Mouse (Mus musculus) liver, embryonic 13.5 days (tissue): ENCODE measurements around the gene Msmb. TPM values are rescaled to one million over a fixed set of nuclear protein-coding genes. Genes with fewer than 3 reads are reported as not detected.

Experiments used
- ATAC-seq: fragments of 200-750 bp; cut with Nextera tagmentation; 2 replicates; pipeline ENCODE4 v1.8.0; 2017; ENCODE audit warnings: low read depth, mild to moderate bottlenecking, moderate number of reproducible peaks, moderate library complexity
- DNase-seq: peaks from one replicate; pipeline ENCODE4 v3.0.0; 2022
- H3K27ac ChIP-seq: fragments of 300-500 bp; sonication (generic); 2 replicates; pipeline ENCODE4 v1.5.1; 2015; ENCODE audit warnings: moderate library complexity, mild to moderate bottlenecking, inconsistent platforms
- H3K27me3 ChIP-seq: fragments of 300-500 bp; sonication (generic); 2 replicates; pipeline ENCODE4 v1.6.1; 2015; ENCODE audit warnings: mild to moderate bottlenecking, inconsistent platforms
- H3K36me3 ChIP-seq: fragments of 300-500 bp; sonication (generic); 2 replicates; pipeline ENCODE4 v1.6.1; 2015; ENCODE audit warnings: mild to moderate bottlenecking, inconsistent platforms
- H3K4me1 ChIP-seq: fragments of 300-500 bp; sonication (generic); replicated peaks from 2 replicates; pipeline ENCODE4 v1.6.1; 2015; ENCODE audit warnings: inconsistent platforms
- H3K4me2 ChIP-seq: fragments of 300-500 bp; sonication (generic); 2 replicates; pipeline ENCODE4 v1.6.1; 2015; ENCODE audit warnings: inconsistent platforms, mild to moderate bottlenecking, moderate library complexity
- H3K4me3 ChIP-seq: fragments of 300-500 bp; sonication (generic); replicated peaks from 2 replicates; pipeline ENCODE4 v1.5.1; 2015; ENCODE audit warnings: mild to moderate bottlenecking, inconsistent platforms
- H3K9ac ChIP-seq: fragments of 300-500 bp; sonication (generic); 2 replicates; pipeline ENCODE4 v1.6.1; 2015; ENCODE audit warnings: mild to moderate bottlenecking, inconsistent platforms
- H3K9me3 ChIP-seq: fragments of 300-500 bp; sonication (generic); replicated peaks from 2 replicates; pipeline ENCODE4 v1.6.1; 2016; ENCODE audit warnings: inconsistent platforms
- WGBS: fragments of 180-500 bp; shearing (Covaris S2); methylation state at CpG from one replicate; pipeline ENCODE4 v1.1.7; 2015; ENCODE audit not compliant: insufficient replicate concordance; 5-methylcytosine and 5-hydroxymethylcytosine counted together
- polyA plus RNA-seq: library from polyadenylated mRNA; unstranded; fragments of >200 nt; fragmentation: Nextera tagmentation; extraction: Ambion mirVana; gene quantifications from 2 replicates; pipeline ENCODE4 v1.2.1, GENCODE M21; 2015

Gene Msmb
- polyA plus RNA-seq, 1 experiment from 2014 or later, result 0.33 TPM

DNA sequence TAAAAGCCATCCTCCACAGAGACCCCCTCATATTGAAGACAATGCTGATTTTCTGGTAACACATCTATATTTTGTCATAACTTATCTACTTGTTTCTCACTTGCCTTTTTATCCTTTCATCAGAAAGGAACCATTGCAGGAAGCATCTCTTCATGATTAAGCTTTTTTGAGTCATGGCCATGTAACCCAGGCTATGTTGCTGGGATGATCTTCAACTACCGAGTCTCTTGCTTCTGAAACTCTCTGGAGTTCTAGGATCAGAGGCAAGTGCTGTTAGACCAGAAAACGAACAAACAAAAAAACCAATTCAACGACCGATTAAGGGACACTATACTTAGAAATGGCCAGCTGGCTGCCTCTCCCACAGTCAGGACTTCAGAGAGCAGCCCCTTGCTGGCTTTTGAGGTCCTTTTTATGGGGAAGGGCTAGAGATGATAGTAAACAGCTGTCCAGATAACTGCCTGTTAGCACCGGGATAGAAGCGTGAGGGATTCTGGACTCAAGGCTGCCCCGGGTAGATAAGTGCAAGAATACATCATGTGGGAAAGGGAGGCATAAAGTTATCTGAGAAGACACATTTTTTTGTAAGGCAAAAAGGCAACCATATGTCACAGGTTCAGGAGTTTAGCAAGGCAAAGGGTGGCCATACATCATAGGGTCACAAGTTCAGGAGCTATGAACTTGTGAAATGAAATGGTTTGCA is 4.1 kb downstream of the Msmb start:
- Histone ChIP-seq H3K27me3 (no peaks in the 10 kb centered on the region), H3K27ac (peak overlapping the region; percentile 93), H3K4me2 (peak overlapping the region; percentile 77), H3K36me3 (no peaks in the 10 kb centered on the region), H3K9ac (peak overlapping the region; percentile 78), H3K4me3 (peak overlapping the region; percentile 54), H3K9me3 (peaks cover 6% of the 10 kb centered on the region), H3K4me1 (peaks cover 43% of the 10 kb centered on the region)
- peak; percentile 96 for ATAC-seq
- DNase-seq, result peak; percentile 86
- 15% methylated on average over 7 of the region's 7 CpGs for WGBS

DNA sequence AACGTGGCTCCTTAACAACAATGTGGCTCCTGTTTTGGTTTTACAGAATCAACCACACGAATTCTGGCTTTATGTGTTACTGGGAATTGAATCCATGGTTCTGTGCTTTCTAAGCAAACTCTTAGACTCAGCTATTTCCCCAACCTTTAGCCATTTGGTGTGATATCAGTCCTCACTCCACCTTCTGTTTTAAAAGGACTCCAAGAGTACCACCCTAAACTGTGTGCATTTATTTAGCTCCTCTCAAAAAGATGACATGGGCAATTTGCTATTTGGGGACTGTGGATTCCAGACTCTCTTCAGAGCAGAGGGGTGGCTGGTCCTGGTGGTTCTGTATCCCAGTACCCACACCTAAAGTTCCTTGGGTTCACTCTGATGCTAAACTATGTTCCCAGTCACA is 4.8 kb downstream of the Msmb start:
- WGBS, result 29% methylated on average over 2 of the region's 2 CpGs
- ATAC-seq (peak; percentile 38; the same call in 1 of the 2 replicates), DNase-seq (no peak)
- H3K27ac ChIP-seq, result peak overlapping the region; percentile 93
- peak overlapping the region; percentile 54; the same call in 1 of the 2 replicates for H3K4me3 ChIP-seq
- peak overlapping the region; percentile 77 for H3K4me2 ChIP-seq
- H3K9ac ChIP-seq, result peak overlapping the region; percentile 44
- H3K27me3 ChIP-seq, result no peaks in the 10 kb centered on the region
- peaks cover 36% of the 10 kb centered on the region for H3K4me1 ChIP-seq
- peaks cover 6% of the 10 kb centered on the region for H3K9me3 ChIP-seq
- H3K36me3 ChIP-seq, result no peaks in the 10 kb centered on the region

DNA sequence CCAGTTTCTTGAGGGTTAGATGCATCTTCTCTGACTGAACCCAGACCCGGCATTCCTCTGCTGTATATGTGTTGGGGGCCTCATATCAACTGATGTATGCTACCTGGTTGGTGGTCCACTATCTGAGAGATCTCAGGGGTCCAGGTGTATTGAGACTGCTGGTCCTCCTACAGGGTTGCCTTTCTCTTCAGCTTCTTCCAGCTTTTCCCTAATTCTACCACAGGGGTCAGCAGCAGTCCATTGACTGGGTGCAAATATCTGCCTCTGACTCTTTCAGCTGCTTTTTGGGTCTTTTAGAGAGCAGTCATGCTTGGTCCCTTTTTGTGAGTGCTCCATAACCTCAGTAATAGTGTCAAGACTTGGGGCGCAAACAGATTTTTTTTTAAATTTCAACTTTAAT is 9.0 kb downstream of the Msmb start:
- Histone ChIP-seq H3K9ac (no peak overlapping the region), H3K27me3 (no peaks in the 10 kb centered on the region), H3K9me3 (peaks cover 6% of the 10 kb centered on the region), H3K27ac (no peak overlapping the region), H3K4me1 (peaks cover 16% of the 10 kb centered on the region), H3K4me2 (no peak overlapping the region), H3K4me3 (no peak overlapping the region), H3K36me3 (no peaks in the 10 kb centered on the region)
- ATAC-seq (no peak), DNase-seq (no peak)
- WGBS, result 69% methylated on average over 2 of the region's 2 CpGs

DNA sequence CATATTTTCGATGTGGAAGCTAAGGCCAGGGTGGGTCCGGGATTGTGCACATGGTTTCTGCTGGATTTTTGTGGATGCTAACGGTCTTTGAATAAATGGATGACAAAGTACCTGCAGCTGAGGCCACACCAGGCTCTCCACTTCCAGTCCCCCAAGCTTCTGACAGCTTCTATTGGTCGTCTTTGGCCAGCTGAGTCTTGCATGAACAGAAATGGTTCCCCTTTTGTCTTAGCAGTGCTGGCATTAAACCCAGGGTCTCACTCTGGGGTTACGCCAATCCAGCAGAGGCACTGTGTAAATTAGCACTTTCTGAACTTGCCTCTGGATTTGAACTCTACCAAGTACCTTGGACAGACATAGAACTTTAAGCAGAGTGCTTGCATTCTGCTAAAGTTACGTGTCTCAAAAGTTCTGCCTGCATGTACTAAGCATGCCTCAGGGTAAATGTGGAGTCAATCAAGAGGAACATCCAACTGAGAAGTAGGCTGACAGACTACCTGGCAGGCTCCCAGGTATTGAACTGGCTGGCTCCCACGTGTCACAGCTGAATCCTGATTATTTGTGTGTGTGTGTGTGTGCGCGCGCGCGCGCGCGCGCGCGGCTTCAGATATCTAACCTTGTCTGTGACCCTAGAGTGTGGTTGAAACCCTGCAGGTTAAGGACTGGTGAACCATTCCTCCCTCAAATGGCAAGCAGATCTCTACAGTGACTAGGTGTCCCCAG is 10.6 kb downstream of the Msmb start:
- no peak overlapping the region for H3K4me2 ChIP-seq
- no peaks in the 10 kb centered on the region for H3K36me3 ChIP-seq
- 86% methylated on average over 18 of the region's 18 CpGs for WGBS
- H3K4me3 ChIP-seq, result no peak overlapping the region
- no peaks in the 10 kb centered on the region for H3K27me3 ChIP-seq
- H3K9ac ChIP-seq, result no peak overlapping the region
- H3K9me3 ChIP-seq, result peaks cover 4% of the 10 kb centered on the region
- peaks cover 3% of the 10 kb centered on the region; the same call in 1 of the 2 replicates for H3K4me1 ChIP-seq
- no peak overlapping the region for H3K27ac ChIP-seq
- no peak for DNase-seq
- no peak for ATAC-seq

DNA sequence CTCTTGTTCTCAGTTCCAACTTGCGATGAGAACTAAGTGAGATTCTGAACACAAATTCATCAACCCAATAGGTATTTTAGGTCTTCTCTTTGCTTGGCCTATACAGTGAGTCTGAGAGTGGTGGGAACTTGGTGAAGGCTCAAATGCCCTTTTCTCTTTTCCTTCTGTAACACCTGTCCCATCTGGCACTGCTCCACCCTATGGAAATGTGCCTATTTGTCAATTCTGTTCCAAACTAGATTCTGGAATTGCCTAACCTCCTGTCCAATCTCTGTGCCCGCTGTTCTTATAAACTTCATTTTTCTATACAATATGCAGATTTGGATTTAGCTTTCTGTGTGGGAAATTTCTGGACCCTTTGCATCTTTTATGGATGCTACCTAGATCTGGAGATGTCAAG is 11.3 kb downstream of the Msmb start:
- ATAC-seq (no peak), DNase-seq (no peak)
- 79% methylated on average over 2 of the region's 2 CpGs for WGBS
- Histone ChIP-seq H3K27ac (no peak overlapping the region), H3K27me3 (no peaks in the 10 kb centered on the region), H3K9me3 (no peaks in the 10 kb centered on the region), H3K9ac (no peak overlapping the region), H3K36me3 (no peaks in the 10 kb centered on the region), H3K4me2 (no peak overlapping the region), H3K4me1 (0 out of 2 replicates have a peak, but pooled peaks cover 3% of the 10 kb centered on the region), H3K4me3 (no peak overlapping the region)

DNA sequence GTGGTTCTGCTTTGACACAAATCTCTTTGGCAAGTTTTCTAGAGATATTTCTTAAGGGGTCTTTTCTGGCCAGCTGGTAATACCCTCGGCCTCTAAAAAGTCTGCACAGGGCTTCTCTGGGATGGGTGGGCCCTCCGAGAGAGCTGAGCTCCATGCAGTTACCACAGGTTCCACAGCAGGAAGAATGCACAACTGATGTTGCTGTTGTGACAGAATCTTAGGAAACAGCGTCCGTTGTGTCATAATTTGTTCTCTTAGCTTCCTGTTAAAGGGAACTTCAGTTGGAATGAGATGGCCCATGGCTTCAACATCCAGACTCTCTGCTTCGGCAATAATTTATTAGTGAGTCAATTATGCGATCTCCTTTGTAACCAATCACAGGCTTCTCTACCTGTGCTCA is 12.9 kb downstream of the Msmb start:
- Histone ChIP-seq H3K4me3 (no peak overlapping the region), H3K9me3 (no peaks in the 10 kb centered on the region), H3K4me1 (peaks cover 11% of the 10 kb centered on the region), H3K4me2 (no peak overlapping the region), H3K27ac (no peak overlapping the region), H3K27me3 (no peaks in the 10 kb centered on the region), H3K9ac (no peak overlapping the region), H3K36me3 (no peaks in the 10 kb centered on the region)
- no peak for DNase-seq
- ATAC-seq, result no peak
- 75% methylated on average over 6 of the region's 6 CpGs for WGBS

DNA sequence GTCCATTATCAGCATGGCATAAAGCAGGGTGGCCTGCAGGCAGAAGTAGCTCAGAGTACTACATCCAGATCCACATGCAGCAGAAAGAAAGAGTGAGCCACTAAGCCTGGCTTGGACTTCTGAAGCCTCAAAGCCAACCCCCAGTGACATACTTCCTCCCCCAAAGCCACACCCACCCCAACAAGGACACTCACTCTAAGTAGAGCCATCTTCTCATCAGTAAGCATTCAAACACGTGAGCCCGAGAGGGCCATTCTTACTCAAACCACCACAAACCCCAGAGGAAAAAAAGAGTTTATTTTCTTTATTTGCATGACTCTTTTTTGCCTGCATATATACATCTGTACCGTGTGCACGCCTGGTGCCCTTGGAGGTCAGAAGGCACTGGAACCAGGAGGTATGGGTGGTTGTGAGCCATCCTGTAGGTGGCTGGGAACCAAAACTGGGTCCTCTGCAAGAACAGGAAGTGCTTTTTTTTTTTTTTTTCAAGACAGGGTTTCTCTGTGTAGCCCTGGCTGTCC is 17.4 kb downstream of the Msmb start:
- DNase-seq (no peak), ATAC-seq (peak; percentile 11)
- H3K36me3 ChIP-seq, result 0 out of 2 replicates have a peak, but pooled peaks cover 6% of the 10 kb centered on the region
- peak overlapping the region; percentile 79 for H3K4me2 ChIP-seq
- no peaks in the 10 kb centered on the region for H3K27me3 ChIP-seq
- H3K9me3 ChIP-seq, result no peaks in the 10 kb centered on the region
- 27% methylated on average over 4 of the region's 4 CpGs for WGBS
- peak overlapping the region; percentile 98 for H3K27ac ChIP-seq
- peaks cover 51% of the 10 kb centered on the region for H3K4me1 ChIP-seq
- peak overlapping the region; percentile 96 for H3K9ac ChIP-seq
- peak overlapping the region; percentile 89 for H3K4me3 ChIP-seq

DNA sequence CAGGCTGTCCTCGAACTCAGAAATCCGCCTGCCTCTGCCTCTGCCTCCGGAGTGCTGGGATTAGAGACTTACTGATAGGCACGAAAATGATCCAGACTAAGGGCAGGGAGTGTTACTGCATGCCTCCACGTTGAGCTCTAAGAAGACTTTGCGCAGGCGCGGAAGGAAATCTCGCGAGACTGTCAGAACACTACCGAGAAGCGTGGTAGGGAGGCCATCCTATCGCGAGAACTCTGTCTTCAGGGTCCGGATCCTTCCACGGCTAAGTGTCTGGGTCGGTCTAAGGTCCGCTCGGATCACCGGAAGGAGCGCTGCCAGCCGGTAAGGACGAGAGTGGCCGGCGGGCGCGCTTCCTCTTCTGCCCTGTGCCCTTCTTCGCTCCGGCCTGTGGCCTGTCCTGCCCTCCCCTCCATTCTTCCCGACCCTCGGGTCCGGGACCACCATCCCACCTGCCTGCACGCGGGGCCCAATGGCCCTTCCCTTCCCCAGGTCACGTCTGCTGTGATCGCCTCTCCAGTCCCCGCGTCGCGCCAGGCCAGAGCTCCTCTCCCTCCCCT is 17.9 kb downstream of the Msmb start, which contains the start of gene Ncoa4:
TSS of gene Ncoa4 (plus strand) at position 176 of the 557 bp plus-strand sequence.
- 0 out of 2 replicates have a peak, but pooled peaks cover 6% of the 10 kb centered on the region for H3K36me3 ChIP-seq
- ATAC-seq (peak; percentile 92), DNase-seq (peak; percentile 98)
- no peaks in the 10 kb centered on the region for H3K27me3 ChIP-seq
- under 1% methylated on average over 40 of the region's 40 CpGs for WGBS
- no peaks in the 10 kb centered on the region for H3K9me3 ChIP-seq
- peak within 1 kb of the TSS; percentile 96 for H3K9ac ChIP-seq
- H3K4me1 ChIP-seq, result peaks cover 56% of the 10 kb centered on the region
- peak within 1 kb of the TSS; percentile 89 for H3K4me3 ChIP-seq
- H3K27ac ChIP-seq, result peak within 1 kb of the TSS; percentile 98
- H3K4me2 ChIP-seq, result peak within 1 kb of the TSS; percentile 79

DNA sequence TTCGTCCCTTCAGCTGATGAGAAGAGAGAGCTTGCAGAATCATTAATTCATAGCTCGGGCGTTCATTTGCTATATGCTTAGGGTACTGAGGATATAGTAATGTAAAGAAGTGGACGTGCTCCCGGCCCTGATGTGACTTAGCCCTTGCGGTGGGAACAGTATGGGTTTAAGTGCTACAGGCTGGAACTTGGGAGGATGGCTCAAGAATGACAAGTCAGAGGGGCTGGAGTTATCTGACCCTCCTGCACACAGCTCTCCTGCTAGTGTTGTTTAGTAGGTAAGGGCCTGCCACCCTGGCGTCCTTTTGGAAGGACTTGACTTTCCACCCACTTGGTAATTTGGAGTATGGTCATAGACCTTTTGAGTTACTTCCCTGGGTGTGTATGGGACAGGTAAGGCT is 18.7 kb downstream of the Msmb start:
- Histone ChIP-seq H3K4me3 (peak overlapping the region; percentile 89), H3K4me2 (peak overlapping the region; percentile 79), H3K27ac (peak overlapping the region; percentile 98), H3K9me3 (no peaks in the 10 kb centered on the region), H3K36me3 (0 out of 2 replicates have a peak, but pooled peaks cover 6% of the 10 kb centered on the region), H3K27me3 (no peaks in the 10 kb centered on the region), H3K9ac (peak overlapping the region; percentile 96), H3K4me1 (peaks cover 64% of the 10 kb centered on the region)
- no peak for DNase-seq
- ATAC-seq, result peak; percentile 16; the same call in 1 of the 2 replicates
- WGBS, result 10% methylated on average over 7 of the region's 7 CpGs

DNA sequence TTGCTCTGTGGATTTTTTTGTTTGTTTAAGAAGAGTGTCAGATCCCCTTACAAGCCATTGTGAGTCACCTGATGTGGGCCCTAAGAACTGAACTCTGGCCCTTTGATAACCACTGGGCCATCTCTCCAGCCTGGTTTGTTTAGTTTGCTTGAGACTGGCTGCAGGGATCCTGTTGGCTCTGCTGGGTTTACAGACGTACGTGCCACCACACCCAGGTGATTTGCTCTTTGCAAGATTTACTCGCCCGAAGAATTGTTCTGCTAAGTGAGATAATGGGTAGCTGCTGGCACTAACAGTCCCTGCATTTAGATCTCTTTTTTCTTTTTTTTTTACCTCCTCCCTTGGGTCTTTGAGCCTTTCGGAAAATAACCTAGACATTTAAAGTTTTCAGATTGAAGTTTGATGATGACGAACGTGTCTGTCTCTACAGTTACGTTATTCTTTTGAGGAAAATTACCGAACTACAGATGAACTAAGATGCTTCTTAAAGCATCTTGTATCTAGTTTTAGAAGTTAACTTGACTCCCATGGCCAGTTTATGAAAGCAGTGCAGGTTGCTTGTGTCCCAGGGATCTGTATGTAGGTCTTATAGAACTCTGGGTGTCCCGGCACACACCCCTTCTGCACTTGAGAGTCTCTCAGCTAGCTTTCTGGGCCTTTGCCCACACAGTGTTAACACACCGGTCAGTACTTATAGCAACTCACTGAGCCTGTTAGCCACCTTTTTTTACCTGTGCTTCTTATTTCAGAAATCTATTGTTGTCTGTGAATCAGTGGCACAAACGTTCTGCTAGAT is 19.5 kb downstream of the Msmb start:
- H3K27ac ChIP-seq, result peak overlapping the region; percentile 98
- 50% methylated on average over 12 of the region's 12 CpGs for WGBS

More for the DNA sequence above, 19.5 kb downstream of the Msmb start:
- Histone ChIP-seq H3K4me1 (peaks cover 68% of the 10 kb centered on the region), H3K4me3 (peak overlapping the region; percentile 89), H3K27me3 (no peaks in the 10 kb centered on the region), H3K4me2 (peak overlapping the region; percentile 79), H3K36me3 (0 out of 2 replicates have a peak, but pooled peaks cover 6% of the 10 kb centered on the region), H3K9me3 (no peaks in the 10 kb centered on the region), H3K9ac (peak overlapping the region; percentile 96)
- ATAC-seq (0 out of 2 replicates have a peak, but pooled peaks have one; percentile 11), DNase-seq (peak; percentile 59)
